Mouse (Mus musculus) forebrain, embryonic 15.5 days (tissue): ENCODE measurements around the gene Gltp. TPM values are rescaled to one million over a fixed set of nuclear protein-coding genes. Genes with fewer than 3 reads are reported as not detected.

Experiments used
- ATAC-seq: fragments of 200-750 bp; cut with Nextera tagmentation; replicated peaks from 2 replicates; pipeline ENCODE4 v1.8.0; 2017; ENCODE audit warnings: mild to moderate bottlenecking, moderate TSS enrichment, moderate library complexity
- H3K27ac ChIP-seq: fragments of 300-500 bp; sonication (generic); replicated peaks from 2 replicates; pipeline ENCODE4 v1.5.1; 2015; ENCODE audit warnings: mild to moderate bottlenecking, inconsistent platforms
- H3K27me3 ChIP-seq: fragments of 300-500 bp; sonication (generic); 2 replicates; pipeline ENCODE4 v1.6.1; 2015; ENCODE audit warnings: inconsistent platforms
- H3K36me3 ChIP-seq: fragments of 300-500 bp; sonication (generic); 2 replicates; pipeline ENCODE4 v1.6.1; 2015; ENCODE audit warnings: mild to moderate bottlenecking, inconsistent platforms
- H3K4me1 ChIP-seq: fragments of 300-500 bp; sonication (generic); 2 replicates; pipeline ENCODE4 v1.6.1; 2015; ENCODE audit warnings: inconsistent platforms
- H3K4me2 ChIP-seq: fragments of 300-500 bp; sonication (generic); replicated peaks from 2 replicates; pipeline ENCODE4 v1.6.1; 2015; ENCODE audit warnings: mild to moderate bottlenecking, inconsistent platforms
- H3K4me3 ChIP-seq: fragments of 300-500 bp; sonication (generic); 2 replicates; pipeline ENCODE4 v1.5.1; 2015; ENCODE audit warnings: mild to moderate bottlenecking, inconsistent platforms
- H3K9ac ChIP-seq: fragments of 300-500 bp; sonication (generic); replicated peaks from 2 replicates; pipeline ENCODE4 v1.6.1; 2015; ENCODE audit warnings: mild to moderate bottlenecking, inconsistent platforms
- H3K9me3 ChIP-seq: fragments of 300-500 bp; sonication (generic); 2 replicates; pipeline ENCODE4 v1.6.1; 2016; ENCODE audit warnings: inconsistent platforms
- WGBS: fragments of 180-500 bp; shearing (Covaris S2); methylation state at CpG from one replicate; pipeline ENCODE4 v1.1.7; 2015; ENCODE audit warnings: mixed read lengths; 5-methylcytosine and 5-hydroxymethylcytosine counted together
- polyA plus RNA-seq: library from polyadenylated mRNA; unstranded; fragments of >200 nt; fragmentation: Nextera tagmentation; extraction: Ambion mirVana; gene quantifications from 2 replicates; pipeline ENCODE4 v1.2.1, GENCODE M21; 2015

Gene Gltp
- polyA plus RNA-seq, 1 experiment from 2014 or later = 36.9 TPM

DNA sequence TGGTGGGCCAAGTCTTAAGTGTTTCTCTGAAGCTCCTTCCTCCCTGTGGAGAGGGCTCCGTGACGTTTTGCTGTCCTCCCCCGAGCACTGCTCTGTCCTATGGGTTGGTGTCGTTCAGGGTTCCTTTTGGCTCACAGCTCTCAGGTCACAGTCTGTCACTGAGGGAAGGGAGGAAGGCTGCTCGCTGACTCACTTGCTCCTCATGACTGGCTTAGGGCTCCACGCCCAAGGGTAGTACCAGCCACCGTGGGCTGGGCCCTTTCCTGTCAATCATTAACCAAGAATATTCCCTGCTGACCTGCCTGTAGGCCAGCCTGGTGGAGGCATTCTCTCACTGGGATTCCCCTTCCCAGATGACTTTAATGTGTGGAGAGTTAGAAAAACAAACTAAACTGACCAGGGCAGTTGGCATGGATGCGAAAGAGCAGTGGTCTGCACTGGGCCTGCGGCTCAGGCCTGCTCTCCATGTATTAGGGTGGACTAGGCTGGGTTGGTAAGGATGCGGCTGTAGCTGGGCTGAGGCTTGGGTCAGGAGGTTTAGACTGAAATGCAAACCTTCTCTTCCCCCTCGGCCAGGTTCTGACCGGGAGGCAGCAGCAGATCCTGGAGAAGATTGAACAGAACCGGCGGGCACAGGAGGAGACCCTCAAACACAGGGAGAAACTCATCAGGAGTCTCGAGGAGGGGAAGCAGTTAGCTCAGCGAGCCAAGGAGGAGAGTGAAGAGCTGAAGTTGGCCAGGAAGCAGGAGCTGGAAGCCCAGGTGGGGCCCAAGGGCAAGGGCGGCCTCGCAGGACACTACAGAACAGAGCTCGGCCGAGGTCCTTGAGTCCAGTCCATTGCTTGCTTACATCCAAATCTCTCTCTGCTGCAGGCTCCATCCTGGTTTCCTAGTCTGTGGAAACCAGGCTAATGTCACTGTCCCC, 28.5 kb upstream of the Gltp start:
- no peak overlapping the region for H3K4me2 ChIP-seq
- no peak for ATAC-seq
- no peak overlapping the region for H3K9ac ChIP-seq
- no peak overlapping the region for H3K27ac ChIP-seq
- no peaks in the 10 kb centered on the region for H3K27me3 ChIP-seq
- H3K36me3 ChIP-seq = peaks cover 75% of the 10 kb centered on the region
- H3K4me1 ChIP-seq = no peaks in the 10 kb centered on the region
- WGBS = 93% methylated on average over 20 of the region's 20 CpGs
- H3K4me3 ChIP-seq = no peak overlapping the region
- no peaks in the 10 kb centered on the region for H3K9me3 ChIP-seq

DNA sequence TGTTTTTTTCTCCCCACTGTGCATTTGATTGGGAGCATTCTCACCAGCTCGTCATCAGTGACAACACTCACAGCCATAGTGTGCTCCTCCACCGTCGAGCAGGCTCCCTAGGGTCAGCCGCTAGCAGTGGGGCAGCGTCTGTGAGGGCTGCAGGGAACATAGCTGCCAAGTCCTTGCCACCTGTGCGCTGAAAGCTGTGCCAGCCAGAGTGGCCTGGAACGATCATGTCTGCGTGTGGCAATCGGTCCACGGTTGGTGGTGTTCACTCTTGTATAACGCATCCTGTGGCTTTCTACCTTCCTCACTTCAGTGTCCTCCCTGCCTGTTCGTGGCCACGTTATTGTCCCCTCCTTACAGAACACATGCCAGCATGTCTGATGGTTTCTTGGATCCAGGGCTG, 27.7 kb upstream of the Gltp start:
- no peaks in the 10 kb centered on the region for H3K4me1 ChIP-seq
- H3K27me3 ChIP-seq = no peaks in the 10 kb centered on the region
- no peaks in the 10 kb centered on the region for H3K9me3 ChIP-seq
- H3K4me2 ChIP-seq = no peak overlapping the region
- no peak overlapping the region for H3K27ac ChIP-seq
- WGBS = 88% methylated on average over 13 of the region's 13 CpGs
- no peak overlapping the region for H3K4me3 ChIP-seq
- peaks cover 74% of the 10 kb centered on the region for H3K36me3 ChIP-seq
- H3K9ac ChIP-seq = no peak overlapping the region
- ATAC-seq = no peak

DNA sequence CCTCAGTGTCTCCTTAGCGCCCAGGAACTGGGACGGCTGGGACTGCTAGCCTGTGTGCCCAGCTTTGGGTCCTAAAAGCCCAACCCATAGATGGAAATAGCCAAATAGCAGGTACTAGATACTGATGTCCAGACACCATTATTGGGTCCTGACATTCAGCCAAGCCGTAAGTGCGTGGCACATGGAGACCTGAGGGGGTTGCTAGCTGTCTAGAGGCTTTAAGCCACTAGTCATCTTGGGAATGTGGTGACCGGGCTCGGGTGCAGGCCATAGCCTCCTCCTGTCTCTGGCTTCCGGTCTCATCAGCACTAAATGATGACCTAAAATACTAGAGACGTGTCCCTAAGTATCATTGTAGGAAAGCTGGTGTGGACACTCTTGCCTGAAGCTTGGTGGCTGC, 27.2 kb upstream of the Gltp start:
- WGBS = 94% methylated on average over 8 of the region's 8 CpGs
- ATAC-seq = no peak
- Histone ChIP-seq H3K4me2 (no peak overlapping the region), H3K9me3 (no peaks in the 10 kb centered on the region), H3K4me3 (no peak overlapping the region), H3K4me1 (no peaks in the 10 kb centered on the region), H3K27me3 (no peaks in the 10 kb centered on the region), H3K27ac (no peak overlapping the region), H3K36me3 (peaks cover 80% of the 10 kb centered on the region), H3K9ac (no peak overlapping the region)

GRCm38 (mm10) chr5:114717292-114717691, 26.5 kb upstream of the Gltp start:
- H3K27ac ChIP-seq = no peak overlapping the region
- H3K9me3 ChIP-seq = no peaks in the 10 kb centered on the region
- H3K4me2 ChIP-seq = no peak overlapping the region
- H3K4me3 ChIP-seq = no peak overlapping the region
- WGBS = 93% methylated on average over 12 of the region's 12 CpGs
- no peak for ATAC-seq
- no peaks in the 10 kb centered on the region for H3K4me1 ChIP-seq
- no peak overlapping the region for H3K9ac ChIP-seq
- H3K36me3 ChIP-seq = peaks cover 79% of the 10 kb centered on the region
- H3K27me3 ChIP-seq = no peaks in the 10 kb centered on the region

DNA sequence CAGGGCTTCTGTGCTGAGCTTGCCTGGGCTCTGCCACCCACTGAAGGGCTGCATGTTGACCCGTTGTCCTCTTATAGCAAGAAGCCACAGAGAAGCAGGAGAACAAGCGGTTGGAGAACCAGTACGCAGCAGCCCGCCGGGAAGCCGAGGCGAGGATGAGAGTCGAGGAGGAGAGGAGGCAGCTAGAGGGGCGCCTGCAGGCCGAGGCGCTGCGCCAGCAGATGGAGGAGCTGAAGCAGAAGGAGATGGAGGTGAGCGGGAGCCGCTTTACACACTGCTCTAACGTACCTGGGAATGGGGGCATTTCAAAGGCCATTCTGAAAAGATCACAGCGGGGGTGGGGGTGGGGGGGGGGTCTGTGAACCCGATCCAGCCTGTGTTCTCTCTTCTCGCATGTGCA, 23.8 kb upstream of the Gltp start:
- H3K4me1 ChIP-seq = no peaks in the 10 kb centered on the region
- ATAC-seq = no peak

DNA sequence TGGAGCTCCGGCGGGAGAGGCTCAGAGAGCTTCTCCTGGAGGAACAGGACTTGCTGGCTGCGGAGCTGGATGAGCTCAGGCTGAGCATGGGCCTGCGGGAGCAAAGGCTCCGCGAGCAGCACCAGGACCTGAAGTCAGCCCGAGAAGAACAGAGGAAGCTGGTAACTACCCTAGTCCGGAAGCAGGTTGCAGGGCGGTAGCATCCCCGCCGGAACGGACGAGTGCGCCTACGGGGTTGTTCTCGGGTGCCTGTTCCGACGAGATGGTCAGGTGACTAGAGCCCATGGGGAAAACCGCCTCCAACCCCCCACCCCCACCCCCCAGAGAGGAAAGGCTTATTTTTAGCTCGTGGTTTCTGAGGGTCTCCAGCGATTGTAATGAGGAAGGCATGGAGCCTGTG, 18.6 kb upstream of the Gltp start:
- Histone ChIP-seq H3K36me3 (peaks cover 29% of the 10 kb centered on the region), H3K4me2 (no peak overlapping the region), H3K4me1 (peaks cover 11% of the 10 kb centered on the region), H3K27me3 (no peaks in the 10 kb centered on the region), H3K9me3 (no peaks in the 10 kb centered on the region), H3K9ac (no peak overlapping the region), H3K4me3 (no peak overlapping the region), H3K27ac (no peak overlapping the region)
- no peak for ATAC-seq
- WGBS = 94% methylated on average over 21 of the region's 21 CpGs

More for the DNA sequence above, 23.8 kb upstream of the Gltp start:
- Histone ChIP-seq H3K36me3 (peaks cover 72% of the 10 kb centered on the region), H3K27me3 (no peaks in the 10 kb centered on the region), H3K9ac (no peak overlapping the region), H3K4me3 (no peak overlapping the region), H3K4me2 (no peak overlapping the region), H3K27ac (no peak overlapping the region), H3K9me3 (no peaks in the 10 kb centered on the region)
- WGBS = 89% methylated on average over 18 of the region's 18 CpGs

DNA sequence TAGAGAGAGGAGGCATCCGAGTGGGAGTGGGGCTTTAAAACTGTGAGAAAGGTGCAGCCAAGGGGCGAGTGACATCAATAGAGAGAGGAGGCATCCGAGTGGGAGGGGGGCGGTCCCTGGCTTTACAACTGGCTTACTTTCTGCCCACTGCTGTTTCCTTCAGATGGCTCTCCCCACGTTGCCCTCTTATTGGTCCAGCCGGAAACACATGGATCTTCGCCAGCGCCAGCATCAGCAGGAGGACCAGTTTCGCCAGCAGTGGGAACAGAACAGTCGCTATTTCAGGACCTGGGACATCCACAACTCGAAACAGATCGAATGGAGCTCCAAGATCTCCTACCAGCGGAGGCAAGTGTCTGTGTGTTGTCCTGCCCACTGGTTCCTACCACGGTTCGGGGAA, 17.7 kb upstream of the Gltp start:
- H3K27ac ChIP-seq = no peak overlapping the region
- H3K27me3 ChIP-seq = no peaks in the 10 kb centered on the region
- peak overlapping the region; percentile 82 for H3K9ac ChIP-seq
- peak overlapping the region; percentile 99 for H3K4me3 ChIP-seq
- peak overlapping the region; percentile 62 for H3K4me2 ChIP-seq
- peaks cover 24% of the 10 kb centered on the region for H3K36me3 ChIP-seq
- H3K9me3 ChIP-seq = no peaks in the 10 kb centered on the region
- WGBS = 53% methylated on average over 15 of the region's 15 CpGs
- no peak for ATAC-seq
- H3K4me1 ChIP-seq = peaks cover 11% of the 10 kb centered on the region

DNA sequence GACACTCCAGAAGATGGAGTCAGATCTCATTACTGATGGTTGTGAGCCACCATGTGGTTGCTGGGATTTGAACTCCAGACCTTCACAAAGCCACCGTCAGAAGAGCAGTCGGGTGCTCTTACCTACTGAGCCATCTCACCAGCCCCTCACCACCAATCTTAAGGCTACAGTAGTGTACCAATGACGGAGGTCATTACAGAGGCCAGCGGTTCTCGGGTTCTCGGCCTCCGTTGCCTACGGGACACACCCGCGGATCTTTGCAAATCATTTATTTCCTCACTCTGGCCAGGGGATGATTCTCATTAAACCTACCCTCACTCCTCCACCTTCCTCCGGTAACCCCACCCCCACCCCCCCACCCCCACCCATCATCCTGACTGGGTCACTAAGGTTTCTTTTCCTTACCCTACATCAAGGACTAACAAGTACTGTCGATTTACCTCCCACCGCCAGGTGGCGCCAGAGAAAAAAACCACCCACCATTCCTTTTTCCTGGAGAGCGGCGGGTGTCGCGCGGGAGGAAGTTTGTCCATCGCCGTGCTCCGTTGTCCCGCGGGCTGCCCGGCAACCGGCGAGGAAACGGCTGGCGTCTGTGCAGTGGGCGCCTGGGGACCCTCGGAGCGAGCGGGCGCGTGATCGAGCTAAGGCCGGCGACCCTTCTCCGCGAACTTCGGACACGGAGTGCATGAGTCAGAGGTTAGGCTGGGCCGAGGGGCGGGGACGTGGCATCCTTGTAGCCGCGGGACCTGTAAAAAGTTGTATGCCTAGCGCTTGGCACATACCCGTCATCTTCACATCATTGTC, 16.7 kb upstream of the Gltp start, which contains the start of gene Tchp:
Gene Tchp (plus strand): TSS at position 496 of the 804 bp plus-strand sequence.
- H3K4me1 ChIP-seq = peaks cover 11% of the 10 kb centered on the region
- H3K27ac ChIP-seq = no peak within 1 kb of the TSS
- ATAC-seq = peak; percentile 84
- H3K36me3 ChIP-seq = peaks cover 18% of the 10 kb centered on the region
- H3K27me3 ChIP-seq = no peaks in the 10 kb centered on the region
- H3K4me3 ChIP-seq = peak within 1 kb of the TSS; percentile 99
- H3K4me2 ChIP-seq = peak within 1 kb of the TSS; percentile 62
- H3K9ac ChIP-seq = peak within 1 kb of the TSS; percentile 82
- 4% methylated on average over 49 of the region's 49 CpGs for WGBS
- H3K9me3 ChIP-seq = no peaks in the 10 kb centered on the region

- H3K4me2 ChIP-seq = no peak overlapping the region
- no peak overlapping the region for H3K27ac ChIP-seq
- no peaks in the 10 kb centered on the region for H3K27me3 ChIP-seq
- no peak overlapping the region for H3K4me3 ChIP-seq
- H3K4me1 ChIP-seq = peaks cover 16% of the 10 kb centered on the region
- no peak overlapping the region for H3K9ac ChIP-seq
- H3K9me3 ChIP-seq = no peaks in the 10 kb centered on the region
- no peak for ATAC-seq
- 61% methylated on average over 14 of the region's 14 CpGs for WGBS
- H3K36me3 ChIP-seq = no peaks in the 10 kb centered on the region
These were observed 11.9 kb upstream of the Gltp start for GRCm38 (mm10) chr5:114702403-114703392.

- Histone ChIP-seq H3K9ac (no peak overlapping the region), H3K36me3 (no peaks in the 10 kb centered on the region), H3K4me3 (no peak overlapping the region), H3K27ac (no peak overlapping the region), H3K4me1 (peaks cover 15% of the 10 kb centered on the region), H3K27me3 (peaks cover 4% of the 10 kb centered on the region; the same call in 1 of the 2 replicates), H3K4me2 (no peak overlapping the region), H3K9me3 (no peaks in the 10 kb centered on the region)
- no peak for ATAC-seq
- WGBS = 72% methylated on average over 7 of the region's 7 CpGs
These were observed 8.2 kb upstream of the Gltp start for GRCm38 (mm10) chr5:114699015-114699414.

DNA sequence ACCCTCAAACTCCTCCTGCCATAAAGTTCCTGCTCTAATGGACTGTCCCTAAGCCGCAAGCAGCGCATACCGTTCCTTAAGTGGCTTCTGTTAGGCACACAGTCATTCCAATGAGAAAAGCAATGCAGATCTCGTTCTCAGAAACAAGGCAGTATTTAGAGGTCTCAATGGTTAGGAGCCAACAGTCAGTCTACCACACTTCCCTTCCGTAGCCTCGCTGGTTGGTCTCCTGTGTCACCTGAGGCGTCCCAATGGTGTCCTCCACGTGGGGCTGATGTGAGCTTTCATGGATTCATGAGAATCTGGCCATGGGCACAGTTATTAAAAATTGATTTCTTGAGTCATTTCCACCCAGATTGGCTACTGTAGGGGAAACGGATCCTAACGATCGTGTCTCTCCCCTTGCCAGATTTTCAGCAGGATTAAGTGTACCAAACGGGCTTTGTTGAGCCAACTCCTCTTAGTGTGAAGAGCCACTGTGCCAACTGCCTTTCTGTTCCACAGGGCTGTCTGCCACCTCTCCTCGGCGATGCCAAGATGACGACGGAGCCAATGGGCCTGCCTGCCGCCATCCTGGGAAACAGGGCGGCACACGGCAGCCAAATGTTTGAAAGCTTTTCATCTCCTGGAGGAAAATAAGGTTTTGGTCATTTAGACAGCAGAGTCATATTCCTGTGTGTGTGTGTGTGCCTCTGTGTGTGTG, 7.4 kb upstream of the Gltp start:
- H3K4me2 ChIP-seq = no peak overlapping the region
- H3K27ac ChIP-seq = no peak overlapping the region
- peaks cover 11% of the 10 kb centered on the region for H3K27me3 ChIP-seq
- no peaks in the 10 kb centered on the region for H3K36me3 ChIP-seq
- no peak overlapping the region for H3K9ac ChIP-seq
- no peak overlapping the region for H3K4me3 ChIP-seq
- H3K9me3 ChIP-seq = no peaks in the 10 kb centered on the region
- WGBS = 50% methylated on average over 19 of the region's 19 CpGs
- ATAC-seq = peak; percentile 90
- H3K4me1 ChIP-seq = peaks cover 15% of the 10 kb centered on the region
